Mouse (Mus musculus): ENCODE measurements around the gene Bbs2. TPM values are rescaled to one million over a fixed set of nuclear protein-coding genes. Genes with fewer than 3 reads are reported as not detected.
"Not testable (repeated sequence)": the region's sequence is repeated elsewhere in the genome, so short reads cannot be mapped to it uniquely, and the experiment has no call there.

Bbs2 gene
- polyA plus RNA-seq, 2 experiments: 3.3 to 4.7 TPM

GRCm38 (mm10) chr8:94135556-94135955 is 36.8 kb upstream of the Bbs2 start:
- Histone ChIP-seq H3K9ac (replicated peaks) (no peak overlapping the region), H3K27ac (no peak overlapping the region), H3K4me3 (ENCODE audit: insufficient read depth in 1 of 2, low read depth in 2 of 2, low read length in 2 of 2) (no peak overlapping the region), H3K36me3 (replicated peaks; ENCODE audit: control insufficient read depth, insufficient read depth, low read depth) (no peaks in the 10 kb centered on the region), H3K4me1 (replicated peaks; ENCODE audit: control insufficient read depth in 2 of 2, insufficient read depth in 2 of 2, low read length in 1 of 2) (peaks cover 3 to 8% of the 10 kb centered on the region in 2 experiments; a peak in 3 of 4 replicates), H3K27me3 (ENCODE audit: control insufficient read depth, insufficient read depth, low read length) (no peaks in the 10 kb centered on the region), H3K4me2 (ENCODE audit: low read depth) (no peak overlapping the region), H3K9me3 (ENCODE audit: control insufficient read depth, low read length) (no peaks in the 10 kb centered on the region)
- WGBS (ENCODE audit: insufficient replicate concordance): 67% methylated on average over 6 of the region's 6 CpGs
- ATAC-seq (ENCODE audit: insufficient read depth) (no peak), DNase-seq (ENCODE audit: low read depth in 3 of 3, low spot score in 3 of 3) (no peak)
- no peak for TF ChIP-seq EP300 (IDR thresholded peaks at IDR 0.05; ENCODE audit: low read depth)
- no peak for TF ChIP-seq CTCF (IDR thresholded peaks at IDR 0.05; ENCODE audit: low read depth)

DNA sequence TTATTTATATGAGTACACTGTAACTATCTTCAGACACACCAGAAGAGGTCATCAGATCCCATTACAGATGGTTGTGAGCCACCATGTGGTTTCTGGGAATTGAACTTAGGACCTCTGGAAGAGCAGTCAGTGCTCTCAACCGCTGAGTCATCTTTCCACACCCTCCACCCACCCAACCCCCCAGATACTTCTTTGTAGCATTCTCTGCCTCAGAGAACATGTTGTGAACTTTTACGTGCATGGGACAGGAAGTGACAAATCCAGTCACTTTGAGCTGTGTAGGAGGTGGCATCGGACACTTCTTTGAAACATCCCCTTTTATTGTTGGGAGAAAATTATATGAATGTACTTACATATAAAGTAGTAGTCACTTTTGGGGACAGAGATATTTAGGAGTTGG is 35.9 kb upstream of the Bbs2 start:
- H3K4me1 ChIP-seq (replicated peaks; ENCODE audit: control insufficient read depth in 2 of 2, insufficient read depth in 2 of 2, low read length in 1 of 2); H3K4me3 ChIP-seq (ENCODE audit: insufficient read depth in 1 of 2, low read depth in 2 of 2, low read length in 2 of 2); H3K36me3 ChIP-seq (replicated peaks; ENCODE audit: control insufficient read depth, insufficient read depth, low read depth); H3K4me2 ChIP-seq (ENCODE audit: low read depth); H3K27ac ChIP-seq; DNase-seq (ENCODE audit: low read depth in 3 of 3, low spot score in 3 of 3); H3K27me3 ChIP-seq (ENCODE audit: control insufficient read depth, insufficient read depth, low read length); H3K9me3 ChIP-seq (ENCODE audit: control insufficient read depth, low read length); H3K9ac ChIP-seq (replicated peaks); ATAC-seq (ENCODE audit: insufficient read depth): not testable (repeated sequence)
- 24% methylated on average over 3 of the region's 3 CpGs for WGBS (ENCODE audit: insufficient replicate concordance)

DNA sequence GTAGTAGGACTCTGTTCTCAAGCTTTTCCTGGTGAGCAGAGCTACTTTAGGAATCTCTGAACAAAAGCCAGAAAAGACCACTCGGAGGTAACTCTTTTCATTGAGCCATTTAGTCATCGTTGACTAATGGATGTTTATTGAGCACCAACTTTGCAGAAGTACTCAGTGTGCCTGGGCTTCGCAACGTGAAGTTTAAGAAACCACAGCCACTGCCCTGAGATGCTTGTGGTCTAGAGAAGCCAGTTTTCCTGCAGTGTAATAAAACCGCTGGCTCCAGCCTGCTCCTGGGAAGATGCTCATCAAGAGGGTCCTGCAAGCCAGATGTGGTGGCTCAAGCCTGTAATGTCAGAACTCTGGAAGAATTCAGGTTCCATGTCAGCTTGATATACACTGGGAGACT is 33.4 kb upstream of the Bbs2 start:
- no peaks in the 10 kb centered on the region for H3K9me3 ChIP-seq (ENCODE audit: control insufficient read depth, low read length)
- no peaks in the 10 kb centered on the region for H3K36me3 ChIP-seq (replicated peaks; ENCODE audit: control insufficient read depth, insufficient read depth, low read depth)
- peaks cover 3 to 8% of the 10 kb centered on the region in 2 experiments; a peak in 3 of 4 replicates for H3K4me1 ChIP-seq (replicated peaks; ENCODE audit: control insufficient read depth in 2 of 2, insufficient read depth in 2 of 2, low read length in 1 of 2)
- H3K9ac ChIP-seq (replicated peaks): no peak overlapping the region
- no peak overlapping the region for H3K27ac ChIP-seq
- TF ChIP-seq EP300 (IDR thresholded peaks at IDR 0.05; ENCODE audit: low read depth): no peak
- no peak overlapping the region for H3K4me2 ChIP-seq (ENCODE audit: low read depth)
- WGBS (ENCODE audit: insufficient replicate concordance): 35% methylated on average over 5 of the region's 5 CpGs
- H3K27me3 ChIP-seq (ENCODE audit: control insufficient read depth, insufficient read depth, low read length): no peaks in the 10 kb centered on the region
- no peak overlapping the region for H3K4me3 ChIP-seq (ENCODE audit: insufficient read depth in 1 of 2, low read depth in 2 of 2, low read length in 2 of 2)
- DNase-seq (ENCODE audit: low read depth in 3 of 3, low spot score in 3 of 3) (no peak), ATAC-seq (ENCODE audit: insufficient read depth) (no peak)

DNA sequence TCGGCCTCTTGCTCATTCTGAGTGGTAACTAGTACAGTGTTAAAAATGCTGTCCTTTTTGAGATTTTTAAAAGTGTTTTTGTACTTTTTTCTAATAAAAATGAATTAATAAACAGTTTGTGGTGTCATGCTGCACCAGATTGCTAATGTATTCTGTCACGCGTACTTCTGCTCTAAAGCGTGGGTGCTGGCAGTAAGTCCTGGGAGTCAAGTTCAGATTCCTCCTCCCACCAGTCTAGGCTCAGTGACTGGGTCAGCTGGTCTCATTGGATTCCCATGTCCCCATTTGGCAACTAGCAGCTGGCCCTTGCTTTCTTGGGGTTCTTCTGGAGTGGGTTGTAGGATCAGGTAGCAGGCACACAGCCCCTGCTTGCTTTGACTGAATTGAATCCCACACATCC is 31.4 kb upstream of the Bbs2 start:
- H3K27me3 ChIP-seq (ENCODE audit: control insufficient read depth, insufficient read depth, low read length): no peaks in the 10 kb centered on the region; the same call in 1 of the 2 replicates
- 87% methylated on average over 4 of the region's 4 CpGs for WGBS (ENCODE audit: insufficient replicate concordance)
- no peaks in the 10 kb centered on the region for H3K9me3 ChIP-seq (ENCODE audit: control insufficient read depth, low read length)
- ATAC-seq (ENCODE audit: insufficient read depth) (no peak), DNase-seq (ENCODE audit: low read depth in 3 of 3, low spot score in 3 of 3) (no peak)
- H3K27ac ChIP-seq: no peak overlapping the region
- no peaks in the 10 kb centered on the region for H3K36me3 ChIP-seq (replicated peaks; ENCODE audit: control insufficient read depth, insufficient read depth, low read depth)
- H3K4me2 ChIP-seq (ENCODE audit: low read depth): no peak overlapping the region
- H3K4me1 ChIP-seq (replicated peaks; ENCODE audit: control insufficient read depth in 2 of 2, insufficient read depth in 2 of 2, low read length in 1 of 2): peaks cover 3 to 8% of the 10 kb centered on the region in 2 experiments; a peak in 3 of 4 replicates
- TF ChIP-seq CTCF (IDR thresholded peaks at IDR 0.05; ENCODE audit: low read depth): no peak
- TF ChIP-seq EP300 (IDR thresholded peaks at IDR 0.05; ENCODE audit: low read depth): no peak
- no peak overlapping the region for H3K9ac ChIP-seq (replicated peaks)
- H3K4me3 ChIP-seq (ENCODE audit: insufficient read depth in 1 of 2, low read depth in 2 of 2, low read length in 2 of 2): no peak overlapping the region

- H3K36me3 ChIP-seq (replicated peaks; ENCODE audit: control insufficient read depth, insufficient read depth, low read depth): no peaks in the 10 kb centered on the region
Observed at GRCm38 (mm10) chr8:94129133-94129789, 30.5 kb upstream of the Bbs2 start.

More at GRCm38 (mm10) chr8:94129133-94129789, 30.5 kb upstream of the Bbs2 start:
- DNase-seq (ENCODE audit: low read depth in 3 of 3, low spot score in 3 of 3): no peak
- 71% methylated on average over 6 of the region's 6 CpGs for WGBS (ENCODE audit: insufficient replicate concordance)
- no peak overlapping the region for H3K4me3 ChIP-seq (ENCODE audit: insufficient read depth in 1 of 2, low read depth in 2 of 2, low read length in 2 of 2)
- peaks cover 0 to 3% of the 10 kb centered on the region in 2 experiments; a peak in 2 of 4 replicates for H3K4me1 ChIP-seq (replicated peaks; ENCODE audit: control insufficient read depth in 2 of 2, insufficient read depth in 2 of 2, low read length in 1 of 2)
- H3K27ac ChIP-seq: no peak overlapping the region
- ATAC-seq (ENCODE audit: insufficient read depth): no peak
- no peaks in the 10 kb centered on the region; the same call in 1 of the 2 replicates for H3K27me3 ChIP-seq (ENCODE audit: control insufficient read depth, insufficient read depth, low read length)
- H3K9ac ChIP-seq (replicated peaks): no peak overlapping the region
- no peak overlapping the region for H3K4me2 ChIP-seq (ENCODE audit: low read depth)
- no peaks in the 10 kb centered on the region for H3K9me3 ChIP-seq (ENCODE audit: control insufficient read depth, low read length)
- TF ChIP-seq CTCF (IDR thresholded peaks at IDR 0.05; ENCODE audit: low read depth): no peak
- TF ChIP-seq EP300 (IDR thresholded peaks at IDR 0.05; ENCODE audit: low read depth): no peak

All from liver, embryonic 14.5 days (tissue).